Mouse (Mus musculus) neural tube, embryonic 11.5 days (tissue): Measurements from ENCODE around the gene Slc5a3. TPM values are rescaled to one million over a fixed set of nuclear protein-coding genes. Genes with fewer than 3 reads are reported as not detected.
"Not testable (repeated sequence)": the region's sequence is repeated elsewhere in the genome, so short reads cannot be mapped to it uniquely, and the experiment has no call there.

Experiments used
- ATAC-seq: fragments of 200-750 bp; cut with Nextera tagmentation; 2 replicates; pipeline ENCODE4 v1.8.0; 2017; ENCODE audit warnings: moderate number of reproducible peaks, mild to moderate bottlenecking, moderate TSS enrichment, moderate library complexity; ENCODE audit not compliant: insufficient read depth, low FRiP score, low TSS enrichment
- DNase-seq: peaks from one replicate; pipeline ENCODE4 v3.0.0-alpha.2; 2015; ENCODE audit warnings: low spot score
- H3K27ac ChIP-seq: fragments of 300-500 bp; sonication (generic); 2 replicates; pipeline ENCODE4 v1.5.1; 2014; ENCODE audit warnings: low read depth, mild to moderate bottlenecking, low read length
- H3K27me3 ChIP-seq: fragments of 300-500 bp; sonication (generic); 2 replicates; pipeline ENCODE4 v1.6.1; 2014; ENCODE audit warnings: mild to moderate bottlenecking, low read length, mixed read lengths; ENCODE audit not compliant: control insufficient read depth, insufficient read depth
- H3K36me3 ChIP-seq: fragments of 300-500 bp; sonication (generic); 2 replicates; pipeline ENCODE4 v1.6.1; 2014; ENCODE audit warnings: mild to moderate bottlenecking, low read length, moderate library complexity, mixed read lengths; ENCODE audit not compliant: control insufficient read depth, insufficient read depth
- H3K4me1 ChIP-seq: fragments of 300-500 bp; sonication (generic); 2 replicates; pipeline ENCODE4 v1.6.1; 2014; ENCODE audit warnings: low read length, mixed read lengths; ENCODE audit not compliant: control insufficient read depth, insufficient read depth
- H3K4me2 ChIP-seq: fragments of 300-500 bp; sonication (generic); 2 replicates; pipeline ENCODE4 v1.6.1; 2014; ENCODE audit warnings: low read depth, mild to moderate bottlenecking, moderate library complexity
- H3K4me3 ChIP-seq: fragments of 300-500 bp; sonication (generic); 2 replicates; pipeline ENCODE4 v1.5.1; 2014; ENCODE audit warnings: low read depth, low read length
- H3K9ac ChIP-seq: fragments of 300-500 bp; sonication (generic); 2 replicates; pipeline ENCODE4 v1.6.1; 2014; ENCODE audit warnings: mild to moderate bottlenecking, low read length
- H3K9me3 ChIP-seq: fragments of 300-500 bp; sonication (generic); 2 replicates; pipeline ENCODE4 v1.6.1; 2016; ENCODE audit warnings: low read length; ENCODE audit not compliant: control insufficient read depth
- WGBS: fragments of 180-500 bp; shearing (Covaris S2); extraction: QIAGEN DNeasy Blood & Tissue Kit; methylation state at CpG from one replicate; pipeline ENCODE4 v1.1.7; 2014; 5-methylcytosine and 5-hydroxymethylcytosine counted together
- polyA plus RNA-seq: library from polyadenylated mRNA; unstranded; fragments of >200 nt; fragmentation: Nextera tagmentation; extraction: Ambion mirVana; gene quantifications from 2 replicates; pipeline ENCODE4 v1.2.1, GENCODE M21; 2014

The Slc5a3 gene
- polyA plus RNA-seq, 1 experiment from 2014 or later: 15.9 TPM

DNA sequence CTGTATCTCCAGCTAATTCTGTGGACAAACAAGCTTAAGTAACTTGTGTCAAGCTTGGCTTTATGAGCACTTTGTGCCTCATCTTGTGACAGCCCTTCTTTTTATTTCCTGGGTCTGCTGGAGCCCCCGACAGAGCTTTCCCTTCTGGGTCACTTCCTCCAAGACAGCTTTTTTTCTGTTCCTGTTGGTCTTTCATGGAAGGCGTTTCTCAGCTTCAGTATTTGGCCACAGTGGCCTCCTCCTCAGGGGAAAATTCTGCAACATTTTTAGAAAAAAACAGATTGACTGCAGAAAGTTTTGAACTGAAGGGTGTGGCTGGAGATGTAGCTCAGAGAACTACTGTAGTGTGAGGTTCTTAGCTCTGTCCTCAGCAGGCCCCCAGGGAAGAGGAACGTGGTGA, 31.1 kb downstream of the Slc5a3 start:
- no peak for ATAC-seq
- H3K27ac ChIP-seq: no peak overlapping the region
- H3K9me3 ChIP-seq: no peaks in the 10 kb centered on the region
- no peaks in the 10 kb centered on the region; the same call in 1 of the 2 replicates for H3K4me1 ChIP-seq
- WGBS: 68% methylated on average over 3 of the region's 3 CpGs
- no peak overlapping the region for H3K9ac ChIP-seq
- no peaks in the 10 kb centered on the region for H3K36me3 ChIP-seq
- no peak overlapping the region for H3K4me2 ChIP-seq
- H3K4me3 ChIP-seq: no peak overlapping the region
- no peak for DNase-seq
- no peaks in the 10 kb centered on the region for H3K27me3 ChIP-seq

DNA sequence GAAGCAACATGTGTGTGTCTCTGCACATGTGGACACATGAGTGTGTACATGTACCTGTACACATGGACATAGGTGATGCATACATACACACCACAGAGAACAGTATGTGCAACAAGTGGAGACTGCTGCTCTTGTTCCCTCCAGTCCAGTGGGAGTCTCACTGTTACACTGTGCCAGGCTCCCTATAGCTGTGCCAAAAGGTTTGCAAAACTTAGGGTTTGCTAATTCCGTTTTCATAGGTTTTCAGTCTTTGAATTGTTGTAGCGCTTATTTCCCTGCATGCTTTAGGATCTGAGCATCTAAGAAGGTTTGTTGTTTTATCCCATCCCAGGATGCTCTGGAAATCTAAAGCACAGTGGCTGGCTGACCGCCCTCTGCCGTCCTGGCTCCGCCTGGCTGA, 33.8 kb downstream of the Slc5a3 start:
- no peak overlapping the region for H3K4me2 ChIP-seq
- DNase-seq (no peak), ATAC-seq (no peak)
- H3K27ac ChIP-seq: no peak overlapping the region
- no peaks in the 10 kb centered on the region for H3K9me3 ChIP-seq
- no peak overlapping the region for H3K9ac ChIP-seq
- no peaks in the 10 kb centered on the region; the same call in 1 of the 2 replicates for H3K4me1 ChIP-seq
- no peaks in the 10 kb centered on the region for H3K36me3 ChIP-seq
- 87% methylated on average over 5 of the region's 5 CpGs for WGBS
- no peak overlapping the region for H3K4me3 ChIP-seq
- no peaks in the 10 kb centered on the region for H3K27me3 ChIP-seq

DNA sequence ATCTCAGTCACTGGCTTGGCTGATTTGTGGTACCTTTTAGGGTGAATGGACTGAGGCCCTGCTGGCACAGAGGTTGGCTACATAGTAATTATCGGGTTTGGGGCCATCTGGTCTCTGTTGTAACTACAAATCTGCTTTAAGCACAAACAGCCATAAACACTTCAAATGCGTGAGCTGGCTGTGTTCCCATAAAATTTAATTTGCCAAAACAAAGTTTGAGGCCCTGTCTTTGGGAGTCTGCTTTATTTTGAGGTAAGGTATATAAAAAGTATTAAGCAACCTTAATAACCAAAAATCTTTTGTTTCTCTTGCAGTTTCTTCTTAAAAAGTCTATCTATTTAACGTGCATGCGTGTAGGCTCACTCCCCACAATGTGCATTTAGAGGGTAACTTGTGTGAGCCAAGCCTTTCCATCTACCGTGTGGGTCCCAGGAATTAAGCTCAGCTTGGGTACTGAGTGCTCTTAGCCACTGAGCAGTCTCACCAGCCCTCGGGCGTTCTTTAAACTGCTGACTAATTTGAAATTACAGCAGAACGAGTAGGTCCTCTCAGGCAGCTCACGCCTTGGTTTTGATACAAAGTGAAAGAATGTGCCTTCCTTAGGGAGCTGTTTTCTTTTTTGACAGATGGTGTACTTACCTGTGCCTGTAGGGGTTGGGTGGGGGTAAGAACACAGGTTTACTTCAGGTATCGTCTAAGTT, 40.4 kb downstream of the Slc5a3 start:
- Histone ChIP-seq H3K4me1 (peaks cover 2% of the 10 kb centered on the region; the same call in 1 of the 2 replicates), H3K27me3 (no peaks in the 10 kb centered on the region), H3K4me2 (no peak overlapping the region), H3K9ac (no peak overlapping the region), H3K36me3 (no peaks in the 10 kb centered on the region), H3K4me3 (no peak overlapping the region), H3K27ac (no peak overlapping the region), H3K9me3 (no peaks in the 10 kb centered on the region)
- ATAC-seq: no peak
- 73% methylated on average over 10 of the region's 10 CpGs for WGBS
- no peak for DNase-seq

DNA sequence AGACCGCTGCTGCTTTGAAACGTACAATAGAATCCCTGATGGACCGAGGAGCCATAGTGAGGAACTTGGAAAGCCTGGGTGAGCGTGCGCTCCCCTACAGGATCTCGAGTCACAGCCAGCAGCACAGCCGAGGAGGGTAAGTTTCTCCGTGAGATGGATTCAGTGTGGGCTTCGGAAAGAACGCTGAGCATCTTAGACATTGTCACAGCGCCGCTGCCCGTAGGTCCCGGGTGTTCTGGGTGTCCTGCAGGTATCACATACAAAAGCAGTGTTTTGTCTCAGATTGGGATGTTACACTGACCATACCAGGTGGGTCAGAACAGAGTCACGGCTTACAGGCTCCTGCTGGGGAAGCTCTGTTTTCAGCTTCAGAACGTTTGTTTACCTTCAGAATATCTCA, 41.5 kb downstream of the Slc5a3 start:
- DNase-seq (no peak), ATAC-seq (no peak)
- Histone ChIP-seq H3K4me2 (no peak overlapping the region), H3K4me3 (no peak overlapping the region), H3K4me1 (peaks cover 2% of the 10 kb centered on the region; the same call in 1 of the 2 replicates), H3K27me3 (no peaks in the 10 kb centered on the region), H3K9ac (no peak overlapping the region), H3K36me3 (no peaks in the 10 kb centered on the region), H3K9me3 (no peaks in the 10 kb centered on the region), H3K27ac (no peak overlapping the region)
- WGBS: 87% methylated on average over 16 of the region's 16 CpGs

DNA sequence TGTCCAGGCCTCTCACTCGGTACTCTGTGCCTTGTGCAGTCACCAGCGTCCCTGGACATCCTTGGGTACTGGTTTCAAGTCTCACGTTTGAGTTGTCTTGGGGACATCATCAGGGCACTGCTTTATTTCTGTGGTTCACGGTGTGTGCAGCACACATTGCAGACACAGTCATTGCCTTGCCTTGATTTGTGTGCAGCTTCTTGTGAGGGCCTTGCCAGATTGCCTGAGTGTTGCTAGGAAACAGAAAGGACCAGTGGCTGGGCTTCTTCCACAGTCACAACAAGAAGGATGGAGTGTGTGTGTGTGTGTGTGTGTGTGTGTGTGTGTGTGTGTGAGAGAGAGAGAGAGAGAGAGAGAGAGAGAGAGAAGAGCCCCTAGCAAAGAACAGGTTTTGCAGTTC, 42.0 kb downstream of the Slc5a3 start:
- DNase-seq (no peak), ATAC-seq (peak; percentile 38; the same call in 1 of the 2 replicates)
- H3K27ac ChIP-seq: no peak overlapping the region
- no peaks in the 10 kb centered on the region for H3K27me3 ChIP-seq
- no peaks in the 10 kb centered on the region for H3K36me3 ChIP-seq
- peaks cover 2% of the 10 kb centered on the region; the same call in 1 of the 2 replicates for H3K4me1 ChIP-seq
- H3K9ac ChIP-seq: no peak overlapping the region
- no peaks in the 10 kb centered on the region for H3K9me3 ChIP-seq
- 80% methylated on average over 4 of the region's 4 CpGs for WGBS
- no peak overlapping the region for H3K4me2 ChIP-seq
- no peak overlapping the region for H3K4me3 ChIP-seq

DNA sequence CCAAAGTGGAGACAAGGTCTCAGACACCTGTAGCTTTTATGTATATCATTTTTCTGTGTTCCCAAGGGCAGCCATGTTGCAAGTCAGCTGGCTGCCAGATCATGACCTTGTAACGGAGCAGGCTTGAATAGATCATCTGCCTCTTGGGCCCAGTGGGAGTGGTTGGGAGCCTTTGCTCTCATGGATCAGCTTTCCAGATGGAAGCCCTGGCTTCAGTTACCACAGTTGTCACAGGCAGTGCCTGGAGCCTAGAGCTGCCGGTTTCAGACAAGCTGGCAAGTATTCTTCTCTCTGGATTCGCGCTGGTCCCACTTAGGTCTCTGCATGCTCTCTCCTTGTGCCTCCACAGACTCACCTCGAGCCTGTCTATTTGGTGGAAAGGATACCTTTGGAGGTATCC, 44.0 kb downstream of the Slc5a3 start:
- H3K9me3 ChIP-seq: no peaks in the 10 kb centered on the region
- H3K27me3 ChIP-seq: no peaks in the 10 kb centered on the region
- no peak overlapping the region for H3K4me2 ChIP-seq
- no peaks in the 10 kb centered on the region for H3K36me3 ChIP-seq
- H3K27ac ChIP-seq: no peak overlapping the region
- no peak overlapping the region for H3K9ac ChIP-seq
- H3K4me3 ChIP-seq: no peak overlapping the region
- ATAC-seq (no peak), DNase-seq (no peak)
- H3K4me1 ChIP-seq: peaks cover 2% of the 10 kb centered on the region; the same call in 1 of the 2 replicates
- 83% methylated on average over 5 of the region's 5 CpGs for WGBS

DNA sequence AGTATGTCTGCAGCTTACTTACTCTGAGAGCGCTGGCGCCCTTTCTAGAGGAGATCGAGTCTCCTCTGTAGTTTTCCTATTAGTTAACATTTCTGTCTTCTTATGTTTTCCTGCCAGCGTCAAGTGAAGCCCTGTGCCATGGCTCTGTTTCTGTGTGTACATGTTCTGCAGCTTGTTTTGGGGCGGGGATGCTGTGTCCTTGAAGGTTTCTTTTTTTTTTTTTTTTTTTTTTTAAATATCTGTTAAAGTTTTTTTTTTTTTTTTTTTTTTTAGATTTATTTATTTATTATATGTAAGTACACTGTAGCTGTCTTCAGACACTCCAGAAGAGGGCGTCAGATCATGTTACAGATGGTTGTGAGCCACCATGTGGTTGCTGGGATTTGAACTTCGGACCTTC, 44.8 kb downstream of the Slc5a3 start:
- not testable (repeated sequence) for DNase-seq, H3K36me3 ChIP-seq, H3K4me2 ChIP-seq, ATAC-seq, H3K27me3 ChIP-seq, H3K9me3 ChIP-seq, H3K9ac ChIP-seq, H3K27ac ChIP-seq, H3K4me1 ChIP-seq, H3K4me3 ChIP-seq
- 93% methylated on average over 6 of the region's 7 CpGs for WGBS

DNA sequence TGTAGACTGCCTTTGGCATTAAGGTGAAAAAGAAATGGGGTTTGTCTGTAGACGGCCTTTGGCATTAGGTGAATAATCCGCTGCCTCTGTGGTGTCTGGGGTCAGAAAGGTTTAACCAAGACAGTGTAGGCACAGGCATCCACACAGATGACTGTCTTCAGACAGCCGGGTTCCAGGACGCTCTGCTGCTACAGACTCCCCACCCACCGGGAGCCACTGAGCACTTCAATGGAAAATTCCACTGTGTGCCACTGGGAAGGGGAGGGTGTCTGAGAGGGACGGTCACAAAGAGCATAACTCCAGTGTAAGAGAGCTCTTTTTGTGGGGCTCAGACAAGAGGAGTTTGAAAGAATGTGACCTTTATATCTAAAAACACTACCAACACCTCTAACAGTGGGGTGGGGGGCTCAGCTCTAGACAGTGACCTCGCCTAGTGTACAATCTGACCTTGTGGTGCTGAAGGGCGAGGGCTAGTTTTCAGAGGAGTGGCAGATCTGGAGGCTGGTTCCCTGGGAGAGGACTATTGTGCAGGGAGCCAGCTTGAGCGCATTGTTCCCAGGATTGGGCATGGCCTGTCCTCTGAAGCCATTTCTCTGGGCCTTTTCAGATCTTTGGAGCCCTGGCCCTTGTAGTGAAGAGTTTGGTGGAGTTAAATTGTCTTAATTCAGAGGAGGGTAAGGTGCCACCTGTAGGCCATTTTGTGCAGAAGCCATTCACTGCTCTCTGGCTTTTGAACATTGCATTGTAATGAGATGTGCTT, 45.6 kb downstream of the Slc5a3 start:
- Histone ChIP-seq H3K27me3 (no peaks in the 10 kb centered on the region), H3K36me3 (no peaks in the 10 kb centered on the region)
- DNase-seq: no peak

DNA sequence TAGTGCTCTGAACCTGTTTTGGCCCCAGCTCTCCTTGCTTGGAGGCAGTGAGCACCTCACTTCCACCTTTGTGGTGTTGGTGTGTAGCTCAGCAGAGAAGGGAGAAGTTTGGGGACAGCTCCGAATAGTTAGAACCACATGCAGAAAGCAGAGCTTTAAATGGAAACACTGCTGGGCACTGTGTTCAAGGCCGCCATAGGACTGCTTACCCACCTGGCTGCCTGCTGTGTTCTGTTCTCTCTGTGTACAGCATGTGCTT, 46.1 kb downstream of the Slc5a3 start:
- H3K4me1 ChIP-seq: peaks cover 2% of the 10 kb centered on the region; the same call in 1 of the 2 replicates
- no peak overlapping the region for H3K4me3 ChIP-seq
- no peak for ATAC-seq
- H3K4me2 ChIP-seq: no peak overlapping the region
- no peaks in the 10 kb centered on the region for H3K27me3 ChIP-seq
- no peak for DNase-seq
- 88% methylated on average over 2 of the region's 2 CpGs for WGBS
- H3K27ac ChIP-seq: 0 out of 2 replicates have a peak overlapping the region, but pooled peaks have one; percentile 42
- H3K9ac ChIP-seq: no peak overlapping the region
- H3K36me3 ChIP-seq: no peaks in the 10 kb centered on the region
- no peaks in the 10 kb centered on the region for H3K9me3 ChIP-seq

More for the DNA sequence above, 45.6 kb downstream of the Slc5a3 start:
- 0 out of 2 replicates have a peak overlapping the region, but pooled peaks have one; percentile 42 for H3K27ac ChIP-seq
- H3K4me1 ChIP-seq: peaks cover 2% of the 10 kb centered on the region; the same call in 1 of the 2 replicates
- no peak for ATAC-seq
- no peaks in the 10 kb centered on the region for H3K9me3 ChIP-seq
- WGBS: 37% methylated on average over 9 of the region's 9 CpGs
- no peak overlapping the region for H3K4me2 ChIP-seq
- no peak overlapping the region for H3K4me3 ChIP-seq
- no peak overlapping the region for H3K9ac ChIP-seq
